Comparison of ENCODE assay signal across 8 mouse cellular contexts in genomic region chr19:5648401-5649297, GRCm38 (mm10). TPM values are rescaled to one million over a fixed set of nuclear protein-coding genes. Genes with fewer than 3 reads are reported as not detected.
DNase-seq lines count a peak whose midpoint lies in the region; ATAC-seq and TF ChIP-seq lines count a peak whose summit lies in the region.

No protein-coding gene starts in this region.

- 15% methylated on average over 26 of the region's 26 CpGs for WGBS in forebrain, embryonic 12.5 days
- WGBS in heart, embryonic 16.5 days, result 9% methylated on average over 26 of the region's 26 CpGs
- WGBS in liver, embryonic 14.5 days (ENCODE audit: insufficient replicate concordance), result 8% methylated on average over 26 of the region's 26 CpGs
- 7% methylated on average over 26 of the region's 26 CpGs for WGBS in stomach, embryonic 16.5 days

- TF ChIP-seq EP300 in CH12.LX (IDR thresholded peaks at IDR 0.05; ENCODE audit: low read length), result no peak
- no peak for TF ChIP-seq EP300 in liver, embryonic 14.5 days (IDR thresholded peaks at IDR 0.05; ENCODE audit: low read depth)

- H3K27ac ChIP-seq in CH12.LX (ENCODE audit: insufficient read depth, low read depth), result peak overlapping the region; percentile 76
- H3K27ac ChIP-seq in forebrain, embryonic 12.5 days, result peak overlapping the region; percentile 80
- H3K27ac ChIP-seq in heart, embryonic 16.5 days (ENCODE audit: low read length), result peak overlapping the region; percentile 85
- peak overlapping the region; percentile 1 for H3K27ac ChIP-seq in liver, embryonic 14.5 days
- H3K27ac ChIP-seq in stomach, embryonic 16.5 days (ENCODE audit: low read length), result peak overlapping the region; percentile 84

- dilution Hi-C loops in CH12.LX (cut with MboI; ENCODE audit: extremely low pct_ligation_motif_present, extremely low pct_unique_long_range_greater_than_20kb, low sequenced_read_pairs), result no loop called here

- H3K4me3 ChIP-seq in CH12.LX (replicated peaks in 1 of 3; ENCODE audit: low read depth in 2 of 3, low read length in 2 of 3, poor library complexity in 1 of 3), result no peak overlapping the region
- H3K4me3 ChIP-seq in forebrain, embryonic 12.5 days (replicated peaks), result peak overlapping the region; percentile 25
- peak overlapping the region; percentile 40 for H3K4me3 ChIP-seq in heart, embryonic 16.5 days (ENCODE audit: low read length)
- peak overlapping the region; percentile 39 to 43 for H3K4me3 ChIP-seq in liver, embryonic 14.5 days (ENCODE audit: insufficient read depth in 1 of 2, low read depth in 2 of 2, low read length in 2 of 2)
- H3K4me3 ChIP-seq in stomach, embryonic 16.5 days (replicated peaks; ENCODE audit: low read length), result peak overlapping the region; percentile 39

- peak overlapping the region; percentile 47 for H3K9ac ChIP-seq in CH12.LX (ENCODE audit: insufficient read depth, low read depth)
- H3K9ac ChIP-seq in forebrain, embryonic 12.5 days, result peak overlapping the region; percentile 57
- peak overlapping the region; percentile 61 for H3K9ac ChIP-seq in heart, embryonic 16.5 days (ENCODE audit: low read length)
- H3K9ac ChIP-seq in liver, embryonic 14.5 days (replicated peaks), result peak overlapping the region; percentile 23
- H3K9ac ChIP-seq in stomach, embryonic 16.5 days (ENCODE audit: low read length), result peak overlapping the region; percentile 61

- H3K36me3 ChIP-seq in CH12.LX (replicated peaks in 1 of 2; ENCODE audit: control insufficient read depth in 1 of 2, insufficient read depth in 1 of 2, low read length in 1 of 2), result peaks cover 64 to 86% of the 10 kb centered on the region in 2 experiments
- peaks cover 57% of the 10 kb centered on the region for H3K36me3 ChIP-seq in forebrain, embryonic 12.5 days (replicated peaks)
- peaks cover 37% of the 10 kb centered on the region for H3K36me3 ChIP-seq in heart, embryonic 16.5 days (ENCODE audit: control insufficient read depth, insufficient read depth)
- H3K36me3 ChIP-seq in liver, embryonic 14.5 days (replicated peaks; ENCODE audit: control insufficient read depth, insufficient read depth, low read depth), result peaks cover 66% of the 10 kb centered on the region
- H3K36me3 ChIP-seq in stomach, embryonic 16.5 days (ENCODE audit: control insufficient read depth, insufficient read depth, low read length), result peaks cover 34% of the 10 kb centered on the region

- ATAC-seq in forebrain, embryonic 12.5 days (ENCODE audit: low FRiP score), result peak; percentile 90
- ATAC-seq in heart, embryonic 16.5 days (replicated peaks; ENCODE audit: extremely low read depth, insufficient read depth, low FRiP score), result peak; percentile 91
- peak; percentile 80 for ATAC-seq in liver, embryonic 14.5 days (ENCODE audit: insufficient read depth)
- ATAC-seq in stomach, embryonic 16.5 days (ENCODE audit: insufficient read depth, low FRiP score), result peak; percentile 93

- peak; percentile 92 for DNase-seq in CH12.LX (ENCODE audit: extremely low read depth)
- DNase-seq in c-Kit-positive CD71-positive TER-119-negative erythroid progenitor cells, embryonic 14.5 days (ENCODE audit: low read depth), result peak; percentile 70
- peak; percentile 78 to 90 for DNase-seq in kidney, postnatal 25 days
- peak in 2 of 3 experiments; percentile 59 to 71 for DNase-seq in liver, embryonic 14.5 days (ENCODE audit: low read depth in 3 of 3, low spot score in 3 of 3)
- DNase-seq in neural tube, embryonic 10.5 days (ENCODE audit: extremely low spot score, low spot score), result peak; percentile 79

- no peak for TF ChIP-seq RAD21 in CH12.LX (IDR thresholded peaks at IDR 0.05; ENCODE audit: low read depth, low read length)

- in situ Hi-C loops in CH12.LX (cut with MboI; ENCODE audit: low pct_ligation_motif_present, low pct_unique_long_range_greater_than_20kb, low sequenced_read_pairs), result no loop called here

- peaks cover 9 to 23% of the 10 kb centered on the region in 2 experiments for H3K4me1 ChIP-seq in CH12.LX (ENCODE audit: control insufficient read depth in 1 of 2, insufficient read depth in 2 of 2)
- H3K4me1 ChIP-seq in forebrain, embryonic 12.5 days, result peaks cover 14% of the 10 kb centered on the region
- peaks cover 16% of the 10 kb centered on the region for H3K4me1 ChIP-seq in heart, embryonic 16.5 days (ENCODE audit: control insufficient read depth, insufficient read depth, low read length)
- H3K4me1 ChIP-seq in liver, embryonic 14.5 days (replicated peaks; ENCODE audit: control insufficient read depth in 2 of 2, insufficient read depth in 2 of 2, low read length in 1 of 2), result peaks cover 3 to 15% of the 10 kb centered on the region in 2 experiments; a peak in 2 of 4 replicates
- peaks cover 10% of the 10 kb centered on the region for H3K4me1 ChIP-seq in stomach, embryonic 16.5 days (ENCODE audit: control insufficient read depth, insufficient read depth, low read length)

- H3K4me2 ChIP-seq in CH12.LX (ENCODE audit: insufficient read depth, low read depth, poor library complexity, severe bottlenecking), result peak overlapping the region; percentile 42
- H3K4me2 ChIP-seq in forebrain, embryonic 12.5 days, result peak overlapping the region; percentile 54
- H3K4me2 ChIP-seq in heart, embryonic 16.5 days (ENCODE audit: low read depth, low read length), result peak overlapping the region; percentile 69
- peak overlapping the region; percentile 74 for H3K4me2 ChIP-seq in liver, embryonic 14.5 days (ENCODE audit: low read depth)
- peak overlapping the region; percentile 60 for H3K4me2 ChIP-seq in stomach, embryonic 16.5 days (ENCODE audit: low read depth, low read length)

- TF ChIP-seq POLR2A in CH12.LX (IDR thresholded peaks at IDR 0.05; ENCODE audit: low read depth, low read length), result peak; percentile 74

- peak in 1 of 2 experiments; percentile 19; a peak in 1 of 4 replicates for TF ChIP-seq CTCF in CH12.LX (conservative IDR thresholded peaks at IDR 0.05 in 1 of 2, IDR thresholded peaks at IDR 0.05 in 1 of 2; ENCODE audit: low read depth in 2 of 2, low read length in 2 of 2)
- TF ChIP-seq CTCF in liver, embryonic 14.5 days (IDR thresholded peaks at IDR 0.05; ENCODE audit: low read depth), result peak; percentile 54

- no peaks in the 10 kb centered on the region for H3K9me3 ChIP-seq in CH12.LX (replicated peaks; ENCODE audit: low read length)
- H3K9me3 ChIP-seq in forebrain, embryonic 12.5 days, result no peaks in the 10 kb centered on the region
- H3K9me3 ChIP-seq in heart, embryonic 16.5 days (replicated peaks; ENCODE audit: control insufficient read depth, low read length), result no peaks in the 10 kb centered on the region
- no peaks in the 10 kb centered on the region for H3K9me3 ChIP-seq in liver, embryonic 14.5 days (ENCODE audit: control insufficient read depth, low read length)
- no peaks in the 10 kb centered on the region for H3K9me3 ChIP-seq in stomach, embryonic 16.5 days (replicated peaks; ENCODE audit: control insufficient read depth, low read length)

- H3K79me2 ChIP-seq in CH12.LX (replicated peaks; ENCODE audit: control insufficient read depth, extremely low read depth, insufficient read depth, poor library complexity, severe bottlenecking), result no peaks in the 10 kb centered on the region

- H3K27me3 ChIP-seq in CH12.LX (replicated peaks), result no peaks in the 10 kb centered on the region
- peaks cover 25% of the 10 kb centered on the region for H3K27me3 ChIP-seq in forebrain, embryonic 12.5 days
- no peaks in the 10 kb centered on the region for H3K27me3 ChIP-seq in heart, embryonic 16.5 days (ENCODE audit: control insufficient read depth, insufficient read depth, low read length)
- no peaks in the 10 kb centered on the region for H3K27me3 ChIP-seq in liver, embryonic 14.5 days (ENCODE audit: control insufficient read depth, insufficient read depth, low read length)
- no peaks in the 10 kb centered on the region for H3K27me3 ChIP-seq in stomach, embryonic 16.5 days (ENCODE audit: control insufficient read depth, insufficient read depth, low read length)

RNA-seq across cellular contexts. Expression of gene Rela, which starts 11.4 kb away (rescaled TPM):
- total RNA-seq in CH12.LX (2012; rRNA removed) (21.0 and 22.1 TPM in 2 replicates), CH12.LX (2014; rRNA removed) (11.1 and 12.1 TPM in 2 replicates)
- polyA plus RNA-seq in CH12.LX (2012; ENCODE audit: insufficient read length, low read depth), result 43.8 and 51.9 TPM in 2 replicates
- 34.1 and 36.9 TPM in 2 replicates for polyA plus RNA-seq in forebrain, embryonic 12.5 days (2016; fragmentation: Nextera tagmentation; extraction: Ambion mirVana)
- 37.7 and 38.2 TPM in 2 replicates for polyA plus RNA-seq in heart, embryonic 16.5 days (2015; fragmentation: Nextera tagmentation; extraction: Ambion mirVana)
- polyA plus RNA-seq in liver, embryonic 14.5 days (2012; rRNA removed), result 14.8 and 19.9 TPM in 2 replicates
- polyA plus RNA-seq in liver, embryonic 14.5 days (2014; fragmentation: Nextera tagmentation; extraction: Ambion mirVana), result 18.9 and 21.9 TPM in 2 replicates
- 47.9 and 50.3 TPM in 2 replicates for polyA plus RNA-seq in stomach, embryonic 16.5 days (2015; fragmentation: Nextera tagmentation; extraction: Ambion mirVana)

RNA-seq across cellular contexts. Expression of gene Sipa1, which starts 14.9 kb away (rescaled TPM):
- total RNA-seq in CH12.LX (2012; rRNA removed) (48.9 and 51.1 TPM in 2 replicates), CH12.LX (2014; rRNA removed) (17.6 and 18.8 TPM in 2 replicates)
- 47.6 and 54.6 TPM in 2 replicates for polyA plus RNA-seq in CH12.LX (2012; ENCODE audit: insufficient read length, low read depth)
- polyA plus RNA-seq in forebrain, embryonic 12.5 days (2016; fragmentation: Nextera tagmentation; extraction: Ambion mirVana), result 16.3 and 16.8 TPM in 2 replicates
- 23.5 and 24.9 TPM in 2 replicates for polyA plus RNA-seq in heart, embryonic 16.5 days (2015; fragmentation: Nextera tagmentation; extraction: Ambion mirVana)
- polyA plus RNA-seq in liver, embryonic 14.5 days (2012; rRNA removed), result 27.5 and 33.2 TPM in 2 replicates
- 14.3 and 18.9 TPM in 2 replicates for polyA plus RNA-seq in liver, embryonic 14.5 days (2014; fragmentation: Nextera tagmentation; extraction: Ambion mirVana)
- 17.3 and 18.1 TPM in 2 replicates for polyA plus RNA-seq in stomach, embryonic 16.5 days (2015; fragmentation: Nextera tagmentation; extraction: Ambion mirVana)

RNA-seq across cellular contexts. Expression of gene Kat5, which starts 38.6 kb away (rescaled TPM):
- total RNA-seq in CH12.LX (2012; rRNA removed) (44.9 and 46.5 TPM in 2 replicates), CH12.LX (2014; rRNA removed) (75.4 and 106 TPM in 2 replicates)
- 50.1 and 62.8 TPM in 2 replicates for polyA plus RNA-seq in CH12.LX (2012; ENCODE audit: insufficient read length, low read depth)
- polyA plus RNA-seq in forebrain, embryonic 12.5 days (2016; fragmentation: Nextera tagmentation; extraction: Ambion mirVana), result 65.7 and 77.2 TPM in 2 replicates
- polyA plus RNA-seq in heart, embryonic 16.5 days (2015; fragmentation: Nextera tagmentation; extraction: Ambion mirVana), result 30.3 and 31.8 TPM in 2 replicates
- 21.0 and 25.6 TPM in 2 replicates for polyA plus RNA-seq in liver, embryonic 14.5 days (2012; rRNA removed)
- 8.5 and 10.0 TPM in 2 replicates for polyA plus RNA-seq in liver, embryonic 14.5 days (2014; fragmentation: Nextera tagmentation; extraction: Ambion mirVana)
- 43.3 and 45.2 TPM in 2 replicates for polyA plus RNA-seq in stomach, embryonic 16.5 days (2015; fragmentation: Nextera tagmentation; extraction: Ambion mirVana)

RNA-seq across cellular contexts. Expression of gene Map3k11, which starts 39.9 kb away (rescaled TPM):
- 16.0 and 17.6 TPM in 2 replicates for total RNA-seq in CH12.LX (2012; rRNA removed)
- 4.8 and 6.0 TPM in 2 replicates for total RNA-seq in CH12.LX (2014; rRNA removed)
- 13.5 and 14.2 TPM in 2 replicates for polyA plus RNA-seq in CH12.LX (2012; ENCODE audit: insufficient read length, low read depth)
- 19.2 and 22.2 TPM in 2 replicates for polyA plus RNA-seq in forebrain, embryonic 12.5 days (2016; fragmentation: Nextera tagmentation; extraction: Ambion mirVana)
- 24.4 and 26.8 TPM in 2 replicates for polyA plus RNA-seq in heart, embryonic 16.5 days (2015; fragmentation: Nextera tagmentation; extraction: Ambion mirVana)
- polyA plus RNA-seq in liver, embryonic 14.5 days (2012; rRNA removed), result 13.7 and 14.5 TPM in 2 replicates
- 9.1 and 10.8 TPM in 2 replicates for polyA plus RNA-seq in liver, embryonic 14.5 days (2014; fragmentation: Nextera tagmentation; extraction: Ambion mirVana)
- polyA plus RNA-seq in stomach, embryonic 16.5 days (2015; fragmentation: Nextera tagmentation; extraction: Ambion mirVana), result 20.0 and 20.2 TPM in 2 replicates

RNA-seq across cellular contexts. Expression of gene Pcnx3, which starts 40.1 kb away (rescaled TPM):
- total RNA-seq in CH12.LX (2012; rRNA removed) (27.2 and 28.6 TPM in 2 replicates), CH12.LX (2014; rRNA removed) (5.1 and 7.1 TPM in 2 replicates)
- polyA plus RNA-seq in CH12.LX (2012; ENCODE audit: insufficient read length, low read depth), result 28.3 and 34.5 TPM in 2 replicates
- 32.4 and 35.1 TPM in 2 replicates for polyA plus RNA-seq in forebrain, embryonic 12.5 days (2016; fragmentation: Nextera tagmentation; extraction: Ambion mirVana)
- 11.5 and 13.4 TPM in 2 replicates for polyA plus RNA-seq in heart, embryonic 16.5 days (2015; fragmentation: Nextera tagmentation; extraction: Ambion mirVana)
- polyA plus RNA-seq in liver, embryonic 14.5 days (2012; rRNA removed), result 19.8 and 25.9 TPM in 2 replicates
- 9.1 and 9.8 TPM in 2 replicates for polyA plus RNA-seq in liver, embryonic 14.5 days (2014; fragmentation: Nextera tagmentation; extraction: Ambion mirVana)
- polyA plus RNA-seq in stomach, embryonic 16.5 days (2015; fragmentation: Nextera tagmentation; extraction: Ambion mirVana), result 17.2 and 17.4 TPM in 2 replicates

Comparison
In these comparisons a context has a peak if more than half of its experiments do, and no peak if none do; other contexts are left out.
1. H3K27ac ChIP-seq: peak in every context shown above with its lines; median percentile 85 in heart, embryonic 16.5 days; 84 in stomach, embryonic 16.5 days; 80 in forebrain, embryonic 12.5 days; 76 in CH12.LX; 1 in liver, embryonic 14.5 days.
2. H3K4me3 ChIP-seq: peak in forebrain, embryonic 12.5 days (single experiment), heart, embryonic 16.5 days (single experiment), liver, embryonic 14.5 days (2 of 2) and stomach, embryonic 16.5 days (single experiment); none in CH12.LX (0 of 3).
3. Peak in every context shown above with its lines, with median percentiles within 50 percentile points of each other: DNase-seq, H3K4me2 ChIP-seq, H3K9ac ChIP-seq and ATAC-seq.